Mouse (Mus musculus) kidney, postnatal 0 days (tissue): Measurements from ENCODE around the gene Gabbr2. TPM values are rescaled to one million over a fixed set of nuclear protein-coding genes. Genes with fewer than 3 reads are reported as not detected.

Experiments
- ATAC-seq: fragments of 200-750 bp; cut with Nextera tagmentation; replicated peaks from 2 replicates; pipeline ENCODE4 v1.8.0; 2017; ENCODE audit warnings: low read depth, moderate number of reproducible peaks, moderate TSS enrichment, moderate library complexity; ENCODE audit not compliant: low FRiP score
- DNase-seq: peaks from one replicate; pipeline ENCODE4 v3.0.0-alpha.2; 2016; ENCODE audit warnings: low spot score
- H3K27ac ChIP-seq: fragments of 300-500 bp; sonication (generic); 2 replicates; pipeline ENCODE4 v1.5.1; 2014; ENCODE audit warnings: mild to moderate bottlenecking
- H3K27me3 ChIP-seq: fragments of 300-500 bp; sonication (generic); 2 replicates; pipeline ENCODE4 v1.6.1; 2014; ENCODE audit warnings: low read length, mixed read lengths; ENCODE audit not compliant: insufficient read depth
- H3K36me3 ChIP-seq: fragments of 300-500 bp; sonication (generic); 2 replicates; pipeline ENCODE4 v1.6.1; 2014; ENCODE audit warnings: low read length, mixed read lengths; ENCODE audit not compliant: insufficient read depth
- H3K4me1 ChIP-seq: fragments of 300-500 bp; sonication (generic); replicated peaks from 2 replicates; pipeline ENCODE4 v1.6.1; 2014; ENCODE audit warnings: antibody characterized with exemption, low read length, mixed read lengths; ENCODE audit not compliant: insufficient read depth
- H3K4me2 ChIP-seq: fragments of 300-500 bp; sonication (generic); 2 replicates; pipeline ENCODE4 v1.6.1; 2014; ENCODE audit warnings: mild to moderate bottlenecking, low read length, moderate library complexity, mixed read lengths
- H3K4me3 ChIP-seq: fragments of 300-500 bp; sonication (generic); replicated peaks from 2 replicates; pipeline ENCODE4 v1.5.1; 2014; ENCODE audit warnings: low read depth, low read length
- H3K9ac ChIP-seq: fragments of 300-500 bp; sonication (generic); 2 replicates; pipeline ENCODE4 v1.6.1; 2014; ENCODE audit warnings: low read depth, low read length
- H3K9me3 ChIP-seq: fragments of 300-500 bp; sonication (generic); replicated peaks from 2 replicates; pipeline ENCODE4 v1.6.1; 2016; ENCODE audit warnings: low read length, inconsistent platforms, mixed read lengths
- CTCF ChIP-seq: IDR thresholded peaks from 2 replicates; pipeline ENCODE4 v1.5.1; 2016; ENCODE audit warnings: antibody characterized with exemption, low read depth, mild to moderate bottlenecking, moderate library complexity
- WGBS: fragments of 180-500 bp; shearing (Covaris S2); extraction: QIAGEN DNeasy Blood & Tissue Kit; methylation state at CpG from one replicate; pipeline ENCODE4 v1.1.7; 2014; 5-methylcytosine and 5-hydroxymethylcytosine counted together
- polyA plus RNA-seq: library from polyadenylated mRNA; unstranded; fragments of >200 nt; fragmentation: Nextera tagmentation; extraction: Ambion mirVana; gene quantifications from 2 replicates; pipeline ENCODE4 v1.2.1, GENCODE M21; 2015

The Gabbr2 gene
- polyA plus RNA-seq, 1 experiment from 2014 or later, result 0.22 TPM

DNA sequence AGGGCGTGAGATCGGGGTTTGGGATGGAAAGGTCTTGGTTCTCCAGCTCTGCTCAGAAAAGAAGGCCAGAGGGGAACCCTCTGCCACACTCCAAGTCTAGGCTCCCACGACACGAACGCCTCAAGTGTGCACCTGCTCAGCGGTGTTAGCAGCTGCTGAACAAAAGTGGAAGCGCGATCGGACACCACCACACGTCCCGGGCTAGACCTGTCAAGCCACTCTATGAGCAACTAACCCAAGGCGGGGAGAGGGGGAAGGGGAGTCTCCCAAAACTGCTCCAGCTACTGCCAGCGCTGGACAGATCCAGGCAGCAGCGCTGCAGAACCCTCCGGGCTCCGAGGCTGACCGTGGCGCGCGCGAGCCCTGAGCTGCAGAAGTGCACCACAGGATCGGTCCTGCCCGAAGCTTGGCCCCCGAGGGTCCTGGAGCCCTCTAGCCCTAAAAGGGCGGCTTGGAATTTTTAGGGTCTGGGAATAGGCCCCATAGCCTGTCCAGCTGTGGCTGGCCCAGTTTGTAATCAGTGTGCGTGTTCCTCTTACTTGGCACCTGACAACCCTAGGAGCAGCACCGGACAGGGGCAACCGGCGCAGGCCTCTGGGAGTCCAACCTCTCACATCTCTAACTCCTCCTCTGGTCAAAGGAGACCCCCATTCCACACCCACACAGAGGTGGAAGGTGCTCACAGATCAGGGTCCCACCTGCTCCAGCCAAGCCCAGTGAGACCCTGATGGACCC lies 1.2 kb downstream of the Gabbr2 start:
- Histone ChIP-seq H3K4me1 (no peaks in the 10 kb centered on the region; the same call in 1 of the 2 replicates), H3K36me3 (no peaks in the 10 kb centered on the region), H3K9me3 (no peaks in the 10 kb centered on the region), H3K9ac (no peak overlapping the region), H3K27me3 (peaks cover 44% of the 10 kb centered on the region), H3K4me3 (no peak overlapping the region), H3K27ac (no peak overlapping the region), H3K4me2 (peak overlapping the region; percentile 85; the same call in 1 of the 2 replicates)
- 3% methylated on average over 29 of the region's 29 CpGs for WGBS
- no peak for TF ChIP-seq CTCF
- peak; percentile 26 for DNase-seq
- ATAC-seq, result no peak; the same call in 1 of the 2 replicates

- H3K9ac ChIP-seq, result no peak overlapping the region
- peak; percentile 62 for TF ChIP-seq CTCF
- WGBS, result 2% methylated on average over 17 of the region's 17 CpGs
- peaks cover 44% of the 10 kb centered on the region for H3K27me3 ChIP-seq
- no peak overlapping the region for H3K4me3 ChIP-seq
- H3K9me3 ChIP-seq, result no peaks in the 10 kb centered on the region
- DNase-seq (peak; percentile 66), ATAC-seq (no peak)
- no peak overlapping the region for H3K27ac ChIP-seq
- H3K4me1 ChIP-seq, result no peaks in the 10 kb centered on the region; the same call in 1 of the 2 replicates
- peak overlapping the region; percentile 7; the same call in 1 of the 2 replicates for H3K4me2 ChIP-seq
- H3K36me3 ChIP-seq, result no peaks in the 10 kb centered on the region
Observed at GRCm38 (mm10) chr4:46989842-46990241, 1.8 kb downstream of the Gabbr2 start.

GRCm38 (mm10) chr4:46988824-46989223 lies 2.8 kb downstream of the Gabbr2 start:
- H3K27ac ChIP-seq, result no peak overlapping the region
- H3K4me2 ChIP-seq, result no peak overlapping the region
- TF ChIP-seq CTCF, result no peak
- H3K9ac ChIP-seq, result no peak overlapping the region
- 62% methylated on average over 4 of the region's 4 CpGs for WGBS
- H3K4me1 ChIP-seq, result no peaks in the 10 kb centered on the region; the same call in 1 of the 2 replicates
- H3K4me3 ChIP-seq, result no peak overlapping the region
- DNase-seq (no peak), ATAC-seq (no peak)
- no peaks in the 10 kb centered on the region for H3K36me3 ChIP-seq
- peaks cover 44% of the 10 kb centered on the region for H3K27me3 ChIP-seq
- no peaks in the 10 kb centered on the region for H3K9me3 ChIP-seq

DNA sequence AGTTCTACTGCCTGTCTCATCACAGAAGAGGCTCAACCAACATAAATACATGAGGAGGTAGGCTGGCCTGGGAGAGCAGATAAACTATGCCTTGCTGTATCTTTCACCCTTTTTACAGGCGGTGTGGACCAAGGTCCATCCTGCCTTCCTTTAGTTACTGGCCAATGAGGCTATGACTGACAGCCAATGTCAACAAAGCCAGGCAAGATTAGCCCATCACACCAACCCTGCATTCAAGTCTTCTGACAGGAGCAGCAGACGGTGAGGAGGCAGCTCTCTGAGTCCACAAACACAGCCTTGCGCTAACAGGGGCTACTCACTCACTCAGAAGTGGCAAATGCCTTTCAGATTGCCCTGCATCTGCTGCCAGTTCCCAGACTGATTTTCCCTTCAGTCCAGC lies 3.4 kb downstream of the Gabbr2 start:
- no peak for DNase-seq
- TF ChIP-seq CTCF, result no peak
- no peaks in the 10 kb centered on the region for H3K36me3 ChIP-seq
- H3K9me3 ChIP-seq, result no peaks in the 10 kb centered on the region
- no peak overlapping the region for H3K27ac ChIP-seq
- WGBS, result 42% methylated on average over 3 of the region's 3 CpGs
- peaks cover 44% of the 10 kb centered on the region for H3K27me3 ChIP-seq
- H3K9ac ChIP-seq, result no peak overlapping the region
- ATAC-seq, result no peak
- H3K4me3 ChIP-seq, result no peak overlapping the region
- no peaks in the 10 kb centered on the region; the same call in 1 of the 2 replicates for H3K4me1 ChIP-seq
- H3K4me2 ChIP-seq, result no peak overlapping the region

- DNase-seq (no peak), ATAC-seq (no peak)
- Histone ChIP-seq H3K27me3 (peaks cover 39% of the 10 kb centered on the region), H3K27ac (no peak overlapping the region), H3K4me2 (no peak overlapping the region), H3K9me3 (no peaks in the 10 kb centered on the region), H3K36me3 (no peaks in the 10 kb centered on the region), H3K9ac (no peak overlapping the region), H3K4me1 (no peaks in the 10 kb centered on the region; the same call in 1 of the 2 replicates), H3K4me3 (no peak overlapping the region)
- WGBS, result 91% methylated on average over 6 of the region's 6 CpGs
- no peak for TF ChIP-seq CTCF
Observed at GRCm38 (mm10) chr4:46987809-46988208, 3.9 kb downstream of the Gabbr2 start.

- no peak overlapping the region for H3K4me3 ChIP-seq
- ATAC-seq (no peak), DNase-seq (no peak)
- no peak for TF ChIP-seq CTCF
- no peak overlapping the region for H3K27ac ChIP-seq
- H3K9ac ChIP-seq, result no peak overlapping the region
- peaks cover 23% of the 10 kb centered on the region for H3K27me3 ChIP-seq
- H3K36me3 ChIP-seq, result no peaks in the 10 kb centered on the region
- no peaks in the 10 kb centered on the region for H3K9me3 ChIP-seq
- no peak overlapping the region for H3K4me2 ChIP-seq
- H3K4me1 ChIP-seq, result no peaks in the 10 kb centered on the region; the same call in 1 of the 2 replicates
Observed at GRCm38 (mm10) chr4:46986054-46986453, 5.6 kb downstream of the Gabbr2 start.
